Mouse (Mus musculus) CH12.LX (cell line): ENCODE data around the gene Prune2. TPM values are rescaled to one million over a fixed set of nuclear protein-coding genes. Genes with fewer than 3 reads are reported as not detected.

Experiments
- DNase-seq: peaks from one replicate; pipeline ENCODE4 v3.0.0-alpha.2; 2013; ENCODE audit errors: extremely low read depth
- H3K27ac ChIP-seq: 2 replicates; pipeline ENCODE4 v1.5.1; 2012; ENCODE audit warnings: low read depth, mild to moderate bottlenecking, control low read depth, moderate library complexity; ENCODE audit not compliant: insufficient read depth
- H3K27me3 ChIP-seq: replicated peaks from 2 replicates; pipeline ENCODE3; 2012; ENCODE audit warnings: inconsistent platforms
- H3K36me3 ChIP-seq, 2 experiments: replicated peaks in 1 of 2; 2 replicates each; pipeline versions ENCODE3 to v1.6.1; 2012; ENCODE audit warnings: inconsistent platforms in 1 of 2, low read length in 1 of 2, mild to moderate bottlenecking in 1 of 2, mixed read lengths in 1 of 2, moderate library complexity in 1 of 2; ENCODE audit not compliant: control insufficient read depth in 1 of 2, insufficient read depth in 1 of 2
- H3K4me1 ChIP-seq, 2 experiments: 2 replicates each; pipeline ENCODE4 v1.6.1; 2012; ENCODE audit warnings: inconsistent platforms in 1 of 2, moderate library complexity in 1 of 2; ENCODE audit not compliant: insufficient read depth in 2 of 2, control insufficient read depth in 1 of 2
- H3K4me2 ChIP-seq: 2 replicates; pipeline ENCODE4 v1.6.1; 2012; ENCODE audit warnings: low read depth, mild to moderate bottlenecking, control low read depth; ENCODE audit not compliant: poor library complexity, insufficient read depth, severe bottlenecking
- H3K4me3 ChIP-seq, 3 experiments: fragments of 150-350 bp in 1 of 3; sonication (generic) in 1 of 3; replicated peaks in 1 of 3; 2 replicates each; pipeline versions ENCODE3 to v1.5.1; 2011 to 2012; ENCODE audit warnings: low read depth in 2 of 3, low read length in 2 of 3, mild to moderate bottlenecking in 2 of 3, moderate library complexity in 2 of 3, control low read depth in 1 of 3, improper control_type of control experiment in 1 of 3, inconsistent platforms in 1 of 3, mixed read lengths in 1 of 3; ENCODE audit not compliant: poor library complexity in 1 of 3
- H3K79me2 ChIP-seq: replicated peaks from 2 replicates; pipeline ENCODE4 v1.6.1; 2012; ENCODE audit warnings: mild to moderate bottlenecking, moderate library complexity; ENCODE audit not compliant: control insufficient read depth, poor library complexity, insufficient read depth, severe bottlenecking; ENCODE audit errors: extremely low read depth
- H3K9ac ChIP-seq: 2 replicates; pipeline ENCODE4 v1.6.1; 2012; ENCODE audit warnings: low read depth, mild to moderate bottlenecking, control low read depth, moderate library complexity; ENCODE audit not compliant: insufficient read depth
- H3K9me3 ChIP-seq: replicated peaks from 2 replicates; pipeline ENCODE3; 2012; ENCODE audit warnings: low read length, inconsistent platforms, mixed read lengths
- BHLHE40 ChIP-seq: IDR thresholded peaks from 2 replicates; pipeline ENCODE4 v1.6.1; 2011; ENCODE audit warnings: mild to moderate bottlenecking, low read depth, low read length, improper control_type of control experiment
- CTCF ChIP-seq, 2 experiments: IDR thresholded peaks in 1 of 2; conservative IDR thresholded peaks in 1 of 2; 2 replicates each; pipeline ENCODE4 v1.5.1; 2011 to 2012; ENCODE audit warnings: low read depth in 2 of 2, low read length in 2 of 2, improper control_type of control experiment in 1 of 2, inconsistent platforms in 1 of 2, mild to moderate bottlenecking in 1 of 2, moderate library complexity in 1 of 2
- ETS1 ChIP-seq: conservative IDR thresholded peaks from 2 replicates; pipeline ENCODE4 v1.6.1; 2012; ENCODE audit warnings: low read depth, mild to moderate bottlenecking, inconsistent platforms, low read length, improper control_type of control experiment, moderate library complexity
- GABPA ChIP-seq: IDR thresholded peaks from 2 replicates; pipeline ENCODE4 v1.6.1; 2012; ENCODE audit warnings: low read depth, low read length, improper control_type of control experiment, inconsistent platforms; ENCODE audit not compliant: insufficient replicate concordance
- HCFC1 ChIP-seq: IDR thresholded peaks from 2 replicates; pipeline ENCODE4 v1.6.1; 2012; ENCODE audit warnings: low read depth, mild to moderate bottlenecking, inconsistent platforms, low read length, improper control_type of control experiment
- MAX ChIP-seq: IDR thresholded peaks from 2 replicates; pipeline ENCODE4 v1.6.1; 2011; ENCODE audit warnings: low read length, improper control_type of control experiment
- MAZ ChIP-seq: IDR thresholded peaks from 2 replicates; pipeline ENCODE4 v1.6.1; 2012; ENCODE audit warnings: low read depth, mild to moderate bottlenecking, inconsistent platforms, low read length, improper control_type of control experiment, moderate library complexity
- MEF2A ChIP-seq: IDR thresholded peaks from 2 replicates; pipeline ENCODE4 v1.6.1; 2014; ENCODE audit warnings: low read depth, mild to moderate bottlenecking, inconsistent platforms, low read length, improper control_type of control experiment, borderline replicate concordance
- MYC ChIP-seq: IDR thresholded peaks from 2 replicates; pipeline ENCODE4 v1.6.1; 2011; ENCODE audit warnings: low read depth, mild to moderate bottlenecking, improper control_type of control experiment, low read length
- NELFE ChIP-seq: IDR thresholded peaks from 2 replicates; pipeline ENCODE4 v1.6.1; 2011; ENCODE audit warnings: low read depth, low read length, improper control_type of control experiment
- NRF1 ChIP-seq: IDR thresholded peaks from 2 replicates; pipeline ENCODE4 v1.6.1; 2014; ENCODE audit warnings: low read depth, mild to moderate bottlenecking, inconsistent platforms, low read length, improper control_type of control experiment, moderate library complexity
- RAD21 ChIP-seq: IDR thresholded peaks from 2 replicates; pipeline ENCODE4 v1.6.1; 2011; ENCODE audit warnings: low read depth, mild to moderate bottlenecking, low read length, improper control_type of control experiment, moderate library complexity
- UBTF ChIP-seq: IDR thresholded peaks from 2 replicates; pipeline ENCODE4 v1.6.1; 2012; ENCODE audit warnings: low read depth, mild to moderate bottlenecking, inconsistent platforms, low read length, improper control_type of control experiment, moderate library complexity
- USF2 ChIP-seq: conservative IDR thresholded peaks from 2 replicates; pipeline ENCODE4 v1.6.1; 2011; ENCODE audit warnings: low read depth, low read length, improper control_type of control experiment
- ZMIZ1 ChIP-seq: IDR thresholded peaks from 2 replicates; pipeline ENCODE4 v1.6.1; 2012; ENCODE audit warnings: low read depth, mild to moderate bottlenecking, inconsistent platforms, low read length, improper control_type of control experiment
- dilution Hi-C: fragments of 300-500 bp; cut with MboI; formaldehyde crosslinking; loops from 2 replicates; pipeline ENCODE4 v1.14.3; 2020; ENCODE audit warnings: low sequenced_read_pairs; ENCODE audit not compliant: extremely low pct_unique_long_range_greater_than_20kb, extremely low pct_ligation_motif_present
- in situ Hi-C: fragments of 300-500 bp; cut with MboI; formaldehyde crosslinking; loops from 3 replicates; pipeline ENCODE4 v1.14.3; 2019; ENCODE audit warnings: low sequenced_read_pairs, low pct_ligation_motif_present, low pct_unique_long_range_greater_than_20kb, mixed read lengths
- polyA plus RNA-seq: library from polyadenylated mRNA; unstranded; fragments of >175 nt; gene quantifications from 2 replicates; pipeline ENCODE4 v1.2.1, GENCODE M21; 2012; ENCODE audit warnings: low read depth; ENCODE audit not compliant: insufficient read length
- total RNA-seq, 2 experiments: library from RNA; depleted of rRNA; stranded (reverse); fragments of 300-350 nt in 1 of 2; fragments of >200 nt in 1 of 2; gene quantifications; 2 replicates each; pipeline ENCODE4 v1.2.3; 2012 to 2014

Gene Prune2
- total and polyA plus RNA-seq, 3 experiments = 0.04 to 1.7 (median 0.21) TPM

GRCm38 (mm10) chr19:17081382-17081781 lies 125.5 kb downstream of the Prune2 start:
- no peak for TF ChIP-seq NRF1
- peak; percentile 83 for TF ChIP-seq BHLHE40
- no peak for TF ChIP-seq MYC
- TF ChIP-seq ZMIZ1 = no peak
- H3K27ac ChIP-seq = no peak overlapping the region
- no peaks in the 10 kb centered on the region for H3K9me3 ChIP-seq
- no peak overlapping the region for H3K4me2 ChIP-seq
- no peak overlapping the region for H3K4me3 ChIP-seq
- DNase-seq = no peak
- H3K27me3 ChIP-seq = no peaks in the 10 kb centered on the region
- H3K36me3 ChIP-seq = no peaks in the 10 kb centered on the region
- 0 out of 4 replicates have a peak, but pooled peaks cover 0 to 7% of the 10 kb centered on the region in 2 experiments for H3K4me1 ChIP-seq
- dilution Hi-C loops = no loop called here
- H3K79me2 ChIP-seq = no peaks in the 10 kb centered on the region
- no peak overlapping the region for H3K9ac ChIP-seq
- in situ Hi-C loops = no loop called here

DNA sequence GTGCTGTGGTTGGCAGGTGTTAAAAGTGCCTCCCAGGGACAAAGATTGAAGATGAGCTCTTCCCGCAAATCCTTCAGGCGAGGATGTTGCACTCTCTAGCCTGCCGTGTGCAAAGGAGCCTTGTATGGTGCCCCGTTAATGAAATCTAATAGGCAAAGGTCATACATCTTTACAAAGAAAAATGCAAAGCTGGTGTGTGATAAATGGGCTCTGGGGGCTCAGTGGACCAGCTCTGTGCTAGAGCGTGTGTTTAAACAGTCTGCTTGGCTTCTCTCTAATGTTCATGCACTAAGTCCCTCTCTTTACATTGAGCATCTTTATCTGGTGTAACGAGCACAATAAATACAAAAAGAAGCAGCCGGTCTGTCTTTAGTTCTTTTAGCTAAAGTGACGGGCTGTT lies 138.1 kb downstream of the Prune2 start:
- dilution Hi-C loops = no loop called here

GRCm38 (mm10) chr19:17096338-17096737 lies 140.4 kb downstream of the Prune2 start:
- Histone ChIP-seq H3K4me2 (no peak overlapping the region), H3K9me3 (no peaks in the 10 kb centered on the region), H3K79me2 (no peaks in the 10 kb centered on the region), H3K4me3 (no peak overlapping the region), H3K27me3 (no peaks in the 10 kb centered on the region), H3K36me3 (no peaks in the 10 kb centered on the region), H3K27ac (no peak overlapping the region), H3K9ac (no peak overlapping the region), H3K4me1 (no peaks in the 10 kb centered on the region)
- DNase-seq = no peak
- in situ Hi-C loops (no loop called here), dilution Hi-C loops (no loop called here)
- TF ChIP-seq MYC (no peak), UBTF (no peak), MEF2A (no peak), HCFC1 (no peak), NRF1 (no peak)

More for the DNA sequence above, 138.1 kb downstream of the Prune2 start:
- Histone ChIP-seq H3K27me3 (no peaks in the 10 kb centered on the region), H3K27ac (no peak overlapping the region), H3K79me2 (no peaks in the 10 kb centered on the region), H3K4me3 (no peak overlapping the region), H3K4me1 (no peaks in the 10 kb centered on the region), H3K9me3 (no peaks in the 10 kb centered on the region), H3K9ac (no peak overlapping the region), H3K4me2 (no peak overlapping the region), H3K36me3 (no peaks in the 10 kb centered on the region)
- DNase-seq = no peak
- TF ChIP-seq RAD21 (no peak), CTCF (conservative IDR thresholded peaks at IDR 0.05 in 1 of 2, IDR thresholded peaks at IDR 0.05 in 1 of 2; ENCODE audit: low read depth in 2 of 2, low read length in 2 of 2) (no peak), GABPA (no peak), MAZ (no peak), MAX (no peak), USF2 (no peak), NELFE (no peak), ETS1 (no peak), UBTF (no peak), MEF2A (no peak), HCFC1 (no peak)
- in situ Hi-C loops = no loop called here
